Mouse (Mus musculus) olfactory bulb, adult 2 months (tissue): ENCODE measurements around the gene Trmt10b.

Source experiments
- CTCF ChIP-seq: fragments of 200-500 bp; IDR thresholded peaks from 2 replicates; pipeline ENCODE4 v1.5.1; 2012; ENCODE audit warnings: low read depth, mild to moderate bottlenecking, low read length, moderate library complexity; ENCODE audit not compliant: insufficient read depth
- POLR2A ChIP-seq: fragments of 200-500 bp; IDR thresholded peaks from 2 replicates; pipeline ENCODE4 v1.6.1; 2012; ENCODE audit warnings: mild to moderate bottlenecking, low read depth, low read length, moderate library complexity; ENCODE audit not compliant: insufficient read depth

DNA sequence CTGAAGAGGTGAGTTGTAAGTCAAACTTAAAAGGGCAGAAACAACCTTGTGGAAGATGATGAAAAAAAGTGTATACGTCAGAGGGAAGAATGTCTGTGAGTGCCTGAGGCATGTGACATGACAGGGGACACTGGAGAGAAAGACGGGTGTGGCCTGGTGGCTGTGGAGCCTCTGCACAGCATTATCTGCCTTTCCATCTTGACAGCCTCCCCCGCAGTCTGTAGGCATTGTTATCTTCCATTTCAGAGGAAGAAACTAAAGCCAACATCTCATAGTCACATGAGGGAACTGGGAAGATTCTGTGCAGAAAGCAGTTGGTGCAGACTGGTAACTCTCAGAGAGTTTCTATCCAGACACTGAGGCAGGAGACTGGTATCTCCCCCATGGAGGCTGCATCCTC, 29.0 kb upstream of the Trmt10b start:
- no peak for TF ChIP-seq CTCF
- TF ChIP-seq POLR2A, result no peak
